Mouse (Mus musculus) cortical plate, adult 2 months (tissue): ENCODE results near the gene Limk1.

Experiments used
- CTCF ChIP-seq: fragments of 200-500 bp; IDR thresholded peaks from 2 replicates; pipeline ENCODE4 v1.5.1; 2011; ENCODE audit warnings: mild to moderate bottlenecking, control low read depth, low read length; ENCODE audit not compliant: insufficient read depth; ENCODE audit errors: extremely low read depth
- POLR2A ChIP-seq: fragments of 200-500 bp; IDR thresholded peaks from 2 replicates; pipeline ENCODE4 v1.6.1; 2011; ENCODE audit warnings: mild to moderate bottlenecking, low read length, control low read depth; ENCODE audit not compliant: insufficient read depth; ENCODE audit errors: extremely low read depth

- TF ChIP-seq CTCF: no peak
- no peak for TF ChIP-seq POLR2A
Observed at GRCm38 (mm10) chr5:134727001-134727639, 38.7 kb upstream of the Limk1 start.
